In genomic region chr7:40067378-40067777, GRCm38 (mm10) we compare ENCODE assay signal across 18 mouse cellular contexts.
"Had no signal": no experiment of that assay in that cellular context is flagged by ENCODE, and none has a peak within 500 bp of the region (broad histone marks: within the 10 kb centered on the region; RNA-seq: fewer than 3 reads in every experiment).

No protein-coding gene starts in this region.

- H3K27ac ChIP-seq: midbrain, embryonic 10.5 days; midbrain, embryonic 12.5 days; neural tube, embryonic 13.5 days; neural tube, embryonic 15.5 days; stomach, embryonic 15.5 days; stomach, postnatal 0 days had no signal

- H3K9ac ChIP-seq: lung, embryonic 14.5 days; midbrain, embryonic 12.5 days; neural tube, embryonic 13.5 days; neural tube, embryonic 15.5 days; stomach, embryonic 15.5 days had no signal

- H3K9me3 ChIP-seq: midbrain, embryonic 10.5 days; midbrain, embryonic 12.5 days; neural tube, embryonic 13.5 days; neural tube, embryonic 15.5 days; stomach, embryonic 15.5 days had no signal

- ATAC-seq: midbrain, embryonic 16.5 days had no signal

- H3K4me3 ChIP-seq: midbrain, embryonic 10.5 days; midbrain, embryonic 12.5 days; myocyte; neural tube, embryonic 13.5 days; neural tube, embryonic 15.5 days; stomach, embryonic 15.5 days had no signal

- H3K4me2 ChIP-seq: lung, embryonic 14.5 days; midbrain, embryonic 12.5 days; neural tube, embryonic 13.5 days; neural tube, embryonic 15.5 days; stomach, embryonic 15.5 days had no signal

- H3K36me3 ChIP-seq: midbrain, embryonic 10.5 days; midbrain, embryonic 12.5 days; neural tube, embryonic 13.5 days; neural tube, embryonic 15.5 days; stomach, embryonic 15.5 days had no signal

- DNase-seq: lung, embryonic 14.5 days; lung, postnatal 10 days; lung, postnatal 4 days; midbrain, embryonic 14.5 days; retina, postnatal 1 day; right cerebral cortex, adult 18-20 months; right cerebral cortex, postnatal 25 days; right cerebral cortex, postnatal 4 days; thymus, postnatal 14 days; thymus, postnatal 36 days had no signal

- H3K27me3 ChIP-seq: midbrain, embryonic 12.5 days; neural tube, embryonic 13.5 days; neural tube, embryonic 15.5 days; stomach, embryonic 15.5 days had no signal

- H3K4me1 ChIP-seq: midbrain, embryonic 10.5 days; midbrain, embryonic 12.5 days; neural tube, embryonic 13.5 days; neural tube, embryonic 15.5 days; stomach, embryonic 15.5 days had no signal
